Mouse (Mus musculus) liver, postnatal 0 days (tissue): ENCODE data around the gene Frmd5. TPM values are rescaled to one million over a fixed set of nuclear protein-coding genes. Genes with fewer than 3 reads are reported as not detected.
A peak's percentile ranks its signal among the peaks of the same experiment; 100 is the strongest.

Experiments
- ATAC-seq: fragments of 200-750 bp; cut with Nextera tagmentation; 2 replicates; pipeline ENCODE4 v1.8.0; 2017; ENCODE audit warnings: mild to moderate bottlenecking, moderate library complexity
- DNase-seq: peaks from one replicate; pipeline ENCODE4 v3.0.0-alpha.2; 2016
- H3K27ac ChIP-seq: fragments of 300-500 bp; sonication (generic); 2 replicates; pipeline ENCODE4 v1.5.1; 2014; ENCODE audit warnings: antibody characterized with exemption, moderate library complexity, mild to moderate bottlenecking, low read depth
- H3K27me3 ChIP-seq: fragments of 300-500 bp; sonication (generic); 2 replicates; pipeline ENCODE4 v1.6.1; 2014; ENCODE audit warnings: low read length, control low read depth, mixed read lengths; ENCODE audit not compliant: insufficient read depth
- H3K36me3 ChIP-seq: fragments of 300-500 bp; sonication (generic); replicated peaks from 2 replicates; pipeline ENCODE4 v1.6.1; 2014; ENCODE audit warnings: mild to moderate bottlenecking, control low read depth, low read length, moderate library complexity, mixed read lengths; ENCODE audit not compliant: insufficient read depth
- H3K4me1 ChIP-seq: fragments of 300-500 bp; sonication (generic); 2 replicates; pipeline ENCODE4 v1.6.1; 2014; ENCODE audit warnings: antibody characterized with exemption, mild to moderate bottlenecking, control low read depth; ENCODE audit not compliant: insufficient read depth
- H3K4me2 ChIP-seq: fragments of 300-500 bp; sonication (generic); 2 replicates; pipeline ENCODE4 v1.6.1; 2014; ENCODE audit warnings: low read depth, mild to moderate bottlenecking, low read length, moderate library complexity, mixed read lengths
- H3K4me3 ChIP-seq: fragments of 300-500 bp; sonication (generic); 2 replicates; pipeline ENCODE4 v1.5.1; 2014; ENCODE audit warnings: low read depth, low read length
- H3K9ac ChIP-seq: fragments of 300-500 bp; sonication (generic); replicated peaks from 2 replicates; pipeline ENCODE4 v1.6.1; 2014; ENCODE audit warnings: mild to moderate bottlenecking, moderate library complexity
- H3K9me3 ChIP-seq: fragments of 300-500 bp; sonication (generic); 2 replicates; pipeline ENCODE4 v1.6.1; 2016; ENCODE audit warnings: mild to moderate bottlenecking, control low read depth, low read length, mixed read lengths
- CTCF ChIP-seq: sonication (generic); IDR thresholded peaks from 2 replicates; pipeline ENCODE4 v1.5.1; 2016; ENCODE audit warnings: antibody characterized with exemption, low read depth
- EP300 ChIP-seq: IDR thresholded peaks from 2 replicates; pipeline ENCODE4 v1.6.1; 2016; ENCODE audit warnings: antibody characterized with exemption, low read depth, mild to moderate bottlenecking
- WGBS: fragments of 180-500 bp; shearing (Covaris S2); extraction: QIAGEN DNeasy Blood & Tissue Kit; methylation state at CpG from one replicate; pipeline ENCODE4 v1.1.7; 2014; ENCODE audit not compliant: insufficient replicate concordance; 5-methylcytosine and 5-hydroxymethylcytosine counted together
- polyA plus RNA-seq: library from polyadenylated mRNA; unstranded; fragments of >200 nt; fragmentation: Nextera tagmentation; extraction: Ambion mirVana; gene quantifications from 2 replicates; pipeline ENCODE4 v1.2.1, GENCODE M21; 2015

Gene Frmd5
- polyA plus RNA-seq, 1 experiment from 2014 or later = 0.18 TPM

DNA sequence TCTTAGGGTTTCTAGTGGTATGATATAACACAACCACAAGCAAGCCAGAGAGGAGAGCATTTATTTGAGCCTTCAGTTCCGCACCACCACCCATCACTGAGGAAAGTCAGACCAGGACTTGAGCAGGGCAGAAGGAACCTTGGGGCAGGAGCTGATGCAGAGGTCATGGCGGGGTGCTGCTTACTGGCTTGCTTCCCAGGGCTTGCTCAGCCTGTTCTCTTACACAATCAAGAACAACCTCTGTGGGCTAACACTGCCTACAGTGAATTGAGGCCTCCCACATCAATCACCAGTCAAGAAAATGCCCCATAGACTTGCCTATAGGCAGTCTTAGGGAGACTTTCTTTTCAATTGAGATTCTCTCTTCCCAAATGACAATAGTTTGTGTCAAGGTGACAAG, 118.8 kb downstream of the Frmd5 start:
- no peak for DNase-seq
- no peaks in the 10 kb centered on the region for H3K27me3 ChIP-seq
- no peaks in the 10 kb centered on the region for H3K4me1 ChIP-seq
- H3K9ac ChIP-seq = no peak overlapping the region
- 58% methylated on average over 2 of the region's 2 CpGs for WGBS
- H3K4me2 ChIP-seq = no peak overlapping the region
- no peaks in the 10 kb centered on the region for H3K36me3 ChIP-seq
- H3K9me3 ChIP-seq = no peaks in the 10 kb centered on the region
- H3K4me3 ChIP-seq = no peak overlapping the region
- TF ChIP-seq CTCF (no peak), EP300 (no peak)
- ATAC-seq = no peak
- H3K27ac ChIP-seq = no peak overlapping the region

- Histone ChIP-seq H3K9ac (no peak overlapping the region), H3K36me3 (no peaks in the 10 kb centered on the region), H3K4me2 (no peak overlapping the region), H3K27ac (no peak overlapping the region), H3K4me1 (no peaks in the 10 kb centered on the region), H3K27me3 (no peaks in the 10 kb centered on the region), H3K9me3 (no peaks in the 10 kb centered on the region), H3K4me3 (no peak overlapping the region)
- DNase-seq (no peak), ATAC-seq (no peak)
- WGBS = 85% methylated on average over 8 of the region's 8 CpGs
- no peak for TF ChIP-seq CTCF
- TF ChIP-seq EP300 = no peak
Observed at GRCm38 (mm10) chr2:121683606-121684005, 123.3 kb downstream of the Frmd5 start.

GRCm38 (mm10) chr2:121682361-121682760, 124.5 kb downstream of the Frmd5 start:
- WGBS = 79% methylated on average over 3 of the region's 3 CpGs
- no peak for ATAC-seq
- H3K36me3 ChIP-seq = no peaks in the 10 kb centered on the region

GRCm38 (mm10) chr2:121679711-121680110, 127.2 kb downstream of the Frmd5 start:
- ATAC-seq (no peak), DNase-seq (no peak)
- H3K4me2 ChIP-seq = no peak overlapping the region
- no peak overlapping the region for H3K4me3 ChIP-seq
- no peaks in the 10 kb centered on the region for H3K27me3 ChIP-seq
- H3K36me3 ChIP-seq = no peaks in the 10 kb centered on the region
- WGBS = 66% methylated on average over 7 of the region's 7 CpGs
- H3K9me3 ChIP-seq = no peaks in the 10 kb centered on the region
- H3K27ac ChIP-seq = no peak overlapping the region
- H3K4me1 ChIP-seq = no peaks in the 10 kb centered on the region
- H3K9ac ChIP-seq = no peak overlapping the region
- TF ChIP-seq CTCF (peak; percentile 42), EP300 (no peak)

More at GRCm38 (mm10) chr2:121682361-121682760, 124.5 kb downstream of the Frmd5 start:
- no peaks in the 10 kb centered on the region for H3K27me3 ChIP-seq
- no peak for DNase-seq
- H3K4me1 ChIP-seq = no peaks in the 10 kb centered on the region
- H3K27ac ChIP-seq = no peak overlapping the region
- no peak overlapping the region for H3K9ac ChIP-seq
- no peak overlapping the region for H3K4me3 ChIP-seq
- H3K4me2 ChIP-seq = no peak overlapping the region
- H3K9me3 ChIP-seq = no peaks in the 10 kb centered on the region
- no peak for TF ChIP-seq EP300
- TF ChIP-seq CTCF = no peak

GRCm38 (mm10) chr2:121677649-121677986, 129.3 kb downstream of the Frmd5 start:
- Histone ChIP-seq H3K4me2 (no peak overlapping the region), H3K4me3 (no peak overlapping the region), H3K27me3 (no peaks in the 10 kb centered on the region), H3K9me3 (no peaks in the 10 kb centered on the region), H3K27ac (no peak overlapping the region), H3K4me1 (no peaks in the 10 kb centered on the region), H3K36me3 (no peaks in the 10 kb centered on the region), H3K9ac (no peak overlapping the region)
- ATAC-seq (no peak), DNase-seq (no peak)
- TF ChIP-seq EP300 (no peak), CTCF (no peak)
- 68% methylated on average over 6 of the region's 6 CpGs for WGBS

- no peak overlapping the region for H3K9ac ChIP-seq
- no peak overlapping the region for H3K27ac ChIP-seq
- no peak for TF ChIP-seq EP300
- no peak for TF ChIP-seq CTCF
- no peaks in the 10 kb centered on the region for H3K36me3 ChIP-seq
- H3K4me3 ChIP-seq = no peak overlapping the region
- no peaks in the 10 kb centered on the region for H3K9me3 ChIP-seq
- no peaks in the 10 kb centered on the region for H3K4me1 ChIP-seq
- WGBS = 36% methylated on average over 6 of the region's 6 CpGs
- no peak for ATAC-seq
- DNase-seq = no peak
- H3K27me3 ChIP-seq = no peaks in the 10 kb centered on the region
- H3K4me2 ChIP-seq = no peak overlapping the region
Observed at GRCm38 (mm10) chr2:121676951-121677648, 129.8 kb downstream of the Frmd5 start.
